Mouse (Mus musculus) embryonic stem cell, embryonic (primary cell): Measurements from ENCODE around the gene Car6.

Experiments used
- CTCF ChIA-PET, 4 experiments: fragments of 300-600 bp in 2 of 4; fragments of 350-600 bp in 2 of 4; sonication (Branson Sonifier 250); formaldehyde crosslinking; loops; one replicate each; lab custom pipeline; 2022; ENCODE audit warnings: inconsistent platforms in 2 of 4; lab: Charles Lee
- POLR2A ChIA-PET, 4 experiments: fragments of 300-600 bp in 2 of 4; fragments of 350-600 bp in 2 of 4; sonication (Branson Sonifier 250); formaldehyde crosslinking; loops; one replicate each; lab custom pipeline; 2022; ENCODE audit warnings: antibody characterized with exemption in 4 of 4, inconsistent platforms in 1 of 4; lab: Charles Lee

Car6 gene

DNA sequence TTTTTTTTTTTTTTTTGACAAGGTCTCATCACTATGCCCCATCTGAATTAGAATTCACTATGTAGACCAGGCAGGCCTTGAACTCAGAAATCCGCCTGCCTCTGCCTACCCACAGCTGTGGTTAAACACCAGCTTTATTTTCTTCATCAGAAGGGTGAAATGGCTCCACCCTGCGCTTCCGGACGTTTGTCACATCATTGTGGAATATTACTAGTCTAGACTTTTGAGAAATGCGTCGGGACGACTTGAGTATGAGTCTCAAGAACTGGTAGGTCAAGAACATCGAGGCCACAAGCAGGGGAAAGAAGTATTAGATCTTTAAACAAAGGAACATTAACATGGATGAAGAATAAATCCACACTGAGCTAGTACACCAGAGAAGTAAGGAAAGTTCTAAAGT is 34.9 kb upstream of the Car6 start:
- POLR2A ChIA-PET = interaction anchor here (0.6 to 21.9 kb wide), 35 partner anchors 8 to 575 kb away, joined by 3 to 581 read pairs (median 4); partner anchors contain the start of genes Rere (in 2 of the 4) and Gpr157 (in 1 of the 4)
- CTCF ChIA-PET = interaction anchor here (0.5 to 2.8 kb wide), 10 partner anchors 12 to 443 kb away, joined by 3 to 14 read pairs (median 4); no protein-coding TSS in a partner anchor

DNA sequence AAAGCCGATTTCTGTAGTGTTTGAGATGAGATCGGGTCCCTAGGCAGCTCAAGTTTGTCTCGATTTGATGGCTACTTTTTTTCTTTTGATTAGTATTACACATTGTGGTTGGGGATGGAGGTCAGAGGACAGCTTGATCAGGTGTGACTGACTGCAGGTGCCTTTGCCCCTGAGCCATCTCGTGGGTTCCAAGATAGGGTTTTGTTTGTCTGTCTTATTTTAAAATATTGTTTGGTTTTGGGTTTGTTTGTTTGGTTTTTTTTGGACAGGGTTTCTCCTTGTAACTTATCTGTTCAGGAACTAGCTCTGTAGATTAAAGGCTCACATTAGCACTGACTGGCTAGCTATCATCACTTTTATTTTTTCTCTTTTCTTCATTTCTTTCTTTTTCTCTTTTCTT is 34.5 kb upstream of the Car6 start:
- ChIA-PET CTCF (interaction anchor here (0.5 to 2.8 kb wide), 13 partner anchors 9 to 442 kb away, joined by 3 to 14 read pairs (median 4); no protein-coding TSS in a partner anchor), POLR2A (interaction anchor here (0.6 to 21.9 kb wide), 32 partner anchors 9 to 575 kb away, joined by 3 to 581 read pairs (median 5); partner anchors contain the start of gene Rere (in 1 of the 4))

DNA sequence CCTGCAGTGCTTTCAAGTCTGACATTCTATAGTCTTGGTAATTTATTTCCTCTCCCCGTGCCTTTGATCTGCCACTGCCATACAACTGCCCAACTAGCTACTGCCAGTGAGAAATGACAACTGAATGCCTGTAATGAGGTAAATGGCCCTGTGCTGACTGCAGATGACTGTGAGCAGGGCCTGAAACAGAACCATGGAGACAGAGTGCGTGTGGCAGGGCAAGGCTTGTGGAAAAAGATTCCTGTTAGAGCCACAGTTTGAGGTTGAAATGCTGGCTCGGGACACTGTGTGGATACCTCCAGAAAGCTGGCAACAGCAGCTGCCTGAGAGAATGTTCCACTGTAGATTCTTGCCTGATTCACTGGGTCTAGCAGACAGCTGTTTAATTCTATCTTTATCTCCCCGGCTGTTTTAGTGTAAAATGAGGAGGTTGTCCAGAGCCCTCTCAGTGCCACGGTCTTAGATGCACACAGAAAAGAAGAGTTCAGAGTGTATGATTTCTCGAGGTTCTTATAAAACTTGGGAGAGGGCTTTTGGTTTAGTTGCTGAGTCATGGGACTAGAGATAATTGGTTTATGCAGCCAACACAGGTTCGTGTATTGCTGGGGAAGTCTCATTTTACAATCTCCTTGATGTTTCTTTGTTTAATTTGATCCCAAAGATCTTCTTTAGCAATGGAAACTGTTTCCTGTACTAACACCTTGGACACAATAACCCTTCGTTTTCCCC is 33.6 kb upstream of the Car6 start:
- POLR2A ChIA-PET = interaction anchor here in 3 of 4 experiments (0.6 to 21.9 kb wide), 19 partner anchors 8 to 436 kb away, joined by 3 to 581 read pairs (median 9); partner anchors contain the start of gene Rere (in 1 of the 3)
- CTCF ChIA-PET = interaction anchor here in 3 of 4 experiments (0.6 to 2.3 kb wide), 9 partner anchors 10 to 130 kb away, joined by 3 to 9 read pairs (median 3); no protein-coding TSS in a partner anchor

DNA sequence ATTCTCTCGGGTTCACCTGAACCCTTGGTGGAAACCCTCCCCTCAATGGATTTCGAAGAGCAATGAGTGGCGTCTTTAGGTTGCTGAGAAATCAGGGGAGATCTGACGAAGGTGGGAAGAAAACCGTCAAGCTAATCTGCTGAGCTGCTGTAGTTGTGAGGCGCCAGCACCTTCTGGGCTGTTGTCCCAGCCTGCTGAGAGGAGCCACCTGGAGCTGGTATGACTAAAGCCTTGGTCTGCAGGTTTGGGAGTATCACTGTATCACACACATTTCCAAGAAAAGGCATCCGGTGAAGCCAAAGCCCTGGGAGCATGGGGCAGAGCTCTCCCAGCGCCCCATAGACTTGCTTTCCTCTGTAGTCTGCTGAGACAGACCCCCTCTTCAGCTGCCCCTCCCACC is 30.7 kb upstream of the Car6 start:
- ChIA-PET CTCF (interaction anchor here in 3 of 4 experiments (0.7 to 2.7 kb wide), 12 partner anchors 8 to 425 kb away, joined by 3 to 27 read pairs (median 10); no protein-coding TSS in a partner anchor), POLR2A (interaction anchor here in 3 of 4 experiments (0.9 to 21.9 kb wide), 22 partner anchors 7 to 74 kb away, joined by 3 to 581 read pairs (median 7); partner anchors contain the start of gene Rere (in 1 of the 3))

DNA sequence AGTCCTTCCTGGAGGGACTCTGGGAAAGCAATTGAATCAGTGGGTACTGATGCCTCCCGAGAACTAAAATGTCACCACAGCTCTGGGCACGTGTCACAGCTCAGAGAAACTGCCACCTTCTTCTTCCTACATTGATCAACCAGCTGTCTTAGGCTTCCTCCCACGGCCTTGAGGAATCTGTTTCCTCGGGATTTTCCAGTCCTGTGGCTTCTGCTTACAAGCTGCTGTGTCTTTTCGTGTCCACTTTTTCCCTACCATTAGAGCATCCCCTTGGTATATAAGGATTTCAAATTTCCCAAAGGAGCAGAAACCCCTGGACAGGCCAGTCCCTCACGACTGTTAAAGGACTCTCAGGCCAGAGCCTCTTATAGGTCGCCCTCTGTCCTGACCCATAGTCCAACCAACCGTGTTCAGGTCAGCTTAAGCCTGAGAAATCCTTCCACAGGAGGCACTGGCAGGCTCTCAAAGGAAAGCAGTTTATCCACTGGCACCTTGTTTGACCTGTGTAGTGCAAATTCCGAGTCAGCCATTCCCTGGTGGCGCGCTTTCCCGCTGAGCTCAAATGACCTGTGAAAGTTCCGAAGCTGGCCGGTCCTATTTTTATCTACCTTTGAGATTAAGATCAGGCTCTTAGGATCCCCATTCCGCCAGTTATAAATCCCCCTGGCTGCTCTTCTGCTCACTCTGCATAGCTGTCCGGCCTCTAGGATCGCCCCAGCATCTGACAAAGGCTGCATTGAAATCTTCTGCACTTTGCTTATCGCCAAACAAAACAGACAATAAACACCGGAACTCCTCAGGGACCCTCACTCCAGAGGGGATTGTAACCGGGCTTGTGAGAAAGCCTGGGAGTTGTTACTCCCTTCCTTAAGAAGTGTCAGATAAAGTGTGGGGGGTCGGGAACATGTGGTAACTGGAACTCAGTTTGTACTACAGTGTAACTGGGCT is 29.6 kb upstream of the Car6 start:
- CTCF ChIA-PET = interaction anchor here (0.7 to 2.7 kb wide), 16 partner anchors 8 to 424 kb away, joined by 3 to 27 read pairs (median 4); no protein-coding TSS in a partner anchor
- POLR2A ChIA-PET = interaction anchor here (0.6 to 21.9 kb wide), 31 partner anchors 9 to 543 kb away, joined by 3 to 581 read pairs (median 4); no protein-coding TSS in a partner anchor

DNA sequence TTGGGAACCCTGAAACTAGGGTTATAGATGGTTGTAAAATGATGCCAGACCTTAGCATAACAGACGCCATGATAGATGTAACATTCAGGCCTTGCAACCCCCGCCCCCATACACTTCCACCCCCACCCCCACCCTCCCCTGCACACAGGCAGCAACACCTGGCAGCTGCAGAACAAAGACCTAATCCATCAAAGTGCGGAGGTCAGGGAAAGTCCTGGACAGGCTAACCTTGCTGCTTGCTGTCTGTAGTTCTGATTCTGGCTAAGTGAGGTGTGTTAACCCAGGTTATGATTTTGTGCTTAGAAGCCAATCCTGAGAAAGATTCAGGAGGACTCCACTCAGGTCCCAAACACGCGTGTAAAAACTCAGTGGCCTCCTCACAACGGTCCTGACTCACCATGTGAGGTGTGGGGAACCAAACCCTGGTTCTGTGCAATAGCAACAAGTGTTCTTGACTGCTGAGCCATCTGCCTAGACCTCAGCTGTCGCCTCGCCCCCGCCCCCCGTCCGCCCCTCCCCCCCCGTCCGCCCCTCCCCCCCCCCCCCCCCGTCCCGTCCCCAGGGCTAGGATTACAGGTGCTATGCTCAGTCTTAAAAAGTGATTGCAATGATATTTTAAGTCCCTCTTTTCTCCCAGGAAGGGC is 28.7 kb upstream of the Car6 start:
- ChIA-PET CTCF (interaction anchor here (0.7 to 2.7 kb wide), 10 partner anchors 9 to 56 kb away, joined by 3 to 27 read pairs (median 10); no protein-coding TSS in a partner anchor), POLR2A (interaction anchor here (0.6 to 21.9 kb wide), 23 partner anchors 9 to 543 kb away, joined by 3 to 581 read pairs (median 4); no protein-coding TSS in a partner anchor)

DNA sequence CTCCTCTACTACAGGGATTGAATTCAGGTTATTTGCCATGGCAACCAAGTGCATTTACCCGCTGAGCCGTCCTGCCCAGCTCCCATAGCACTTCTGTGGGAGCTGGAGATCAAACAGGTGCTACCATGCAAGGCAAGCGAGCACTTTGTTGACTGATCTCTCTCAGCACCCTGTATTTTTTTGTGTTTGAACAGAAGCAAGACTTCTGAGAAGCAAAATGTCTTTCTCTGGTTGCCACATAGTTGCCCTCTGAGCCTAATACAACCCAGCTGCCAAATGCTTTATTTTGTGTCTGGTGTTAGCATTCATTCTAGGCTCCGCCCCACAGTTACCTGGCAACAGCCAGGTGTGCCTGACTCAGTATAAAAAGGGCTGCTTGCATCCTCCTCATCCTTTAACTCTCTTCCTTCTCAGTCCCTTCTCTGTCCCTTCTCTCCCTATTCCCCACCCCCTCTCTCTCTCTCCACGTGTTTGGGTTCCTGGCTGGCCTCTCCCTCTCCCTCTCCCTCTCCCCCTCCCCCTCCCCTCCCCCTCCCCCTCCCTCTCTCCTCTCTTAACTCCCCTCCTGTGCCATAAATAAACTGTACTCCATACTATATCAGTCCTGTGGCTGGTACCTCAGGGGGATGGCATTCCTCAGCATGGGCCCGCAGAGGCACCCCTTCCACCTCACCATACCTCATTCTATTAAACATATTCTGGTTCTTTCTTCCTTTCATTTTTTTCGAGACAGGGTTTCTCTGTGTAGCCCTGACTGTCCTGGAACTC is 27.6 kb upstream of the Car6 start:
- POLR2A ChIA-PET = interaction anchor here in 2 of 4 experiments (1.0 to 4.6 kb wide), 7 partner anchors 8 to 19 kb away, joined by 3 to 61 read pairs (median 6); partner anchors contain the start of gene Eno1 (in 2 of the 2)
- CTCF ChIA-PET = interaction anchor here in 1 of 4 experiments (0.8 kb wide), 1 partner anchor 11 kb away, joined by 3 read pairs; no protein-coding TSS in a partner anchor

DNA sequence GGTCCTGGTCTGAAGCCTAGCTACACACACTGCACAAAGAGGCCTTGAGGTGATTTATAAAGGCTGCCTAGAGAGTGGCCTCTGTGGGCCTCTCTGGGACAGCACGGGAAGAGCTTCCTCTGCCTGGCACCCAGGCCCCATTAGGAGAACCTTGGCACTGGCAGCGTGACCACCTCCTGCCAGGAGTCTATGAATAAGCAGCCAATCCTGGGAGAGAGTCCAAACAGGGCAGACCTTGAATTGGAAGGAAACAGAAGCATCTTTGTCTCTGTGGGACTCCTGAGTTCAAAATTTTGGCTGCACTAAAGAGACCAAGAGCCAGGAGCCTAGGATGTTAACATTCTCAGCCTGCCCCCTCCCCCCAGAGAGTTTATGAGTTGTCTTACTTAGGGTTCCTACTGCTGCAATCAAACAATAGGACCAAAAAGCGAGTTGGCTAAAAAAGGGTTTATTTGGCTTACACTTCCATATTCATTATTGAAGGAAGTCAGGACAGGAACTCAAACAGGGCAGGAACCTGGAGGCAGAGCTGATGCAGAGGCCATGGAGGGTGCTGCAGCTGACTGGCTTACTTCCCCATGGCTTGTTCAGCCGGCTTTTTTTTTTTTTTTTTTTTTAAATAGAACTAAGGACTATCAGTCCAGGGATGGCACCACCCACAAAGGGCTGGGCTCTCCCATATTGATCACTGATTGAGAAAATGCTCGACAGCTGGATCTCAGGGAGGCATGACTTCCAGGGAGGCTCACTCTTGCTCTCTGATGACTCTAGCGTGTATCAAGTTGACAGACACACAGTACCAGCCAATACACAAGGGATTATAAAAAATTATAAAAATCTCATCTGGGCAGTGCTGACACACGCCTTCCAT is 25.9 kb upstream of the Car6 start:
- ChIA-PET CTCF (interaction anchor here (0.5 to 1.4 kb wide), 9 partner anchors 11 to 154 kb away, joined by 3 to 10 read pairs (median 4); no protein-coding TSS in a partner anchor), POLR2A (interaction anchor here (0.6 to 4.6 kb wide), 14 partner anchors 8 to 366 kb away, joined by 3 to 61 read pairs (median 4); partner anchors contain the start of genes Eno1 (in 1 of the 4) and Rere (in 1 of the 4))

DNA sequence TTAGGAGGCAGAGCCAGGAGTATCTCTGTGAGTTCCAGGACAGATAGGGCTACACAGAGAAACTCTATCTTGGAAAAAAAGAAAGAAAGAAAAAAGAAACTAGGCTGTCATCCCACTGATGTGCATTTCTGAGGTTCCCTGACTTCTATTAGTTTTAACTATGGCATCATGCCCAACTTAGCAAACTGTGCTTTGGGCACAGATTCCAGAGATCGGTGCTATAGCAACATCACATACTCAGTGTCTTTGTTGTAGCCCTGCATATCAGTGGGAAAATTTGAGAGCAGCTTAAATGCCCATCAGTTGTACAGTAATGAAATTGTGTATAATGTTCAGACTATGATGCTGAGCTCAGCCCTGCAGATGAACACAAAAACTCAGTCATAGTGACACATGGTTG is 24.6 kb upstream of the Car6 start:
- ChIA-PET POLR2A (interaction anchor here in 2 of 4 experiments (0.7 to 4.6 kb wide), 5 partner anchors 9 to 20 kb away, joined by 3 to 61 read pairs (median 4); partner anchors contain the start of gene Eno1 (in 2 of the 2)), CTCF (interaction anchor here in 3 of 4 experiments (0.7 to 1.5 kb wide), 5 partner anchors 13 to 33 kb away, joined by 3 to 4 read pairs (median 3); no protein-coding TSS in a partner anchor)

DNA sequence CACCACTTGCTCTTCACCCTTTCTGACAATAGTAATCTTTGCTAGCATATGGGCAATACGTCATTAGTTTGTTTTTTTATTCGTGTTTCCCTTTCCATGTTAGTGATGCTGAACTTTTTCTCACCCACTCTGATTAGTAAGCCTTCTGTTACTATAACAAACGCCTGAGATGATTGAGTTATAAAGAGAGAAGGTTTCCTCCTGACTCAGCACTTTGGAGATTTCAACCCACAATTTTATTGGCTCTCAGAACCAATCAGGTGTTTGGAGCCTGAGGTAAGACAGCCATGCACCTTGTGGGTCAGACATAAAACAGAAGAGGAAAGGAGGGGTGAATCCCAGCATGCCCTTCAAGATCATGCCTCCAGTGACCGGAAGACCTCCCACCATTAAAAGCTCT is 22.7 kb upstream of the Car6 start:
- CTCF ChIA-PET = no interaction called here
- POLR2A ChIA-PET = interaction anchor here in 3 of 4 experiments (0.6 to 6.3 kb wide), 5 partner anchors 11 to 22 kb away, joined by 3 to 113 read pairs (median 6); partner anchors contain the start of gene Eno1 (in 1 of the 3)

DNA sequence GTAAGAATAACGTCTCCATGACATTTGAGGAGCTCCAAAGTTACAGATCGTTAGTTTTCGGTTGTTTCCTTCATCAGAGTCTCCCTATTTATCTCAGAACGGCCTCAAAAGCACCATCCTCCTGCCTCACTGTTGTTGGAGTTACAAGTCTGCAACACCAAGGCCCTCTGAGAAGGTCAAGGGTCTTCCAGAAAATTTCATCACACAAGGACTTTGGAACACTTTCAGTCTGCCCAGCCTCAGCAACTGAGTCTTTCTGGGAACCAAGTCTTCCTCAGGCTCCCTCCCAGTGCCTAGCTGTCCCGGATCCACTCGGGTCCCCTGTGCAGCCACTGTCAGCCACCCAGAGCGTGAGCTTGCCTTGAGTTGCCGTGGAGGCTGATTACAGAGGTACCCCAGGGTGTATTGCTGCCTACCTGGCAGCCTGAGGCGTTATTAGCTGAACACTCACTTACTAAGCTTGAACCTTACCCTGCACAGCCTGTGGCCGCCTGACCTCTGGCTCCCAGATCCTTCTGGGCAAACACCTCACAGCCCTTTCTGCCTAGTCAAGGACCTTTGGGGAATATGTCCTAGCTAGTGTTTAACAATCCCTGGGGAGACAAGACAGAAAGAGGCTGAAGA is 20.0 kb upstream of the Car6 start:
- POLR2A ChIA-PET = interaction anchor here (0.6 to 6.3 kb wide), 31 partner anchors 8 to 170 kb away, joined by 3 to 113 read pairs (median 4); partner anchors contain the start of gene Eno1 (in 2 of the 4)
- CTCF ChIA-PET = interaction anchor here (0.7 to 3.9 kb wide), 25 partner anchors 9 to 757 kb away, joined by 3 to 31 read pairs (median 4); no protein-coding TSS in a partner anchor

DNA sequence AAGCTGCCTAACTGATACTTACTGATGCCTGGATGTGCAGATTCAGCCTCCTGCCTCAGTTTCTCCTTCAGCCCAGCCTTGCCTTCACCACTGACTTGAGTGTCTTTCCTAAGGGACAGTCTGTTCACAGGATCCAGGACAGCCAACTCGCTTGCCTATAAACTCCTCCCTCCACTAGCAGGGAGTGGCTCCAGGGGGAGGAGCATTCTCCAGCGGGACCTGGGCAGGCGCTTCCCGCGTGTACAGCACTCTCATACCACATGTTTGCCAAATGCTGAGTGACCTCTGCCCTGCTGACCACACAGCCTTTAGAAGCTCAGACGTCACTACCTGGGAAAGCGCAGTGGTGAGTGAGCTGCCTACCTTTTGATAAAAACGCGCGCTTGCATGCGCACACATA is 19.5 kb upstream of the Car6 start:
- ChIA-PET POLR2A (interaction anchor here (0.6 to 6.3 kb wide), 27 partner anchors 8 to 170 kb away, joined by 3 to 113 read pairs (median 4); partner anchors contain the start of gene Eno1 (in 2 of the 4)), CTCF (interaction anchor here (0.6 to 3.9 kb wide), 22 partner anchors 8 to 84 kb away, joined by 3 to 31 read pairs (median 4); no protein-coding TSS in a partner anchor)

DNA sequence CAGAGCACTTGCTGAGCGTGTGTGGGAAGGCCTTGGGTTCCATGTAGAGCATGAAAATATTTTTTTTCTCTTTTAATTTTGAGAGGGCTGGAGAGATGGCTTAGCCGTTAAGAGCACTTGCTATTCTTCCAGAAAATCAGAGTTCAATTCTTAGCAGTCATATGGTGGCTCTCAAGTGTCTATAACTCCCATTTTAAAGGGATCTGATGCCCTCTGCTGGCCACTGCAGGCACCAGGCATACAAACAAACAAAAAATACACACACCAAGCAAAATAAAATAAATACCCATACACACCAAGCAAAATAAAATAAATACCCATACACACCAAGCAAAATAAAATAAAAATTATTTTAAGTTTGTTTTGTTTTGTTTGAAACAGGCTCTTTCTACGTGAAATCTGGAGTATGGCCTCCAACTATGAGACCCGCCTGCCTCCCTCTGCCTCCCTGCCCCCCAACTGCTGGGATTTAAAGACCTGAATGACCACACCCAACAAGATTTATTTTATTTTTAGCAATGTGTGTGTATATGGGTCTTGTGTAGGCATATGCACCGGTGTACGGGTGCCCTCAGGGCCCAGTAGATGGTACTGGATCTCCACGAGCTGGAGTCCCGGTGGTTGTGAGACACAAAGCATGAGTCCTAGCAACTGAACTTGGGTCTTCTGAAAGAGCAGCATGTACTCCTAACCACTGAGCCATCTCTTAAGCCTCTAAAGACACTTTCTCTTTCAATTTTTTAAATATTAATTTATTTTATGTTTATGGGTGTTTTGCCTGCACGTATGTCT is 18.6 kb upstream of the Car6 start:
- ChIA-PET CTCF (interaction anchor here (0.6 to 3.9 kb wide), 22 partner anchors 7 to 83 kb away, joined by 3 to 31 read pairs (median 4); partner anchors contain the start of gene Car6 (in 1 of the 4)), POLR2A (interaction anchor here in 2 of 4 experiments (1.1 to 6.3 kb wide), 14 partner anchors 11 to 169 kb away, joined by 3 to 113 read pairs (median 8); partner anchors contain the start of gene Eno1 (in 2 of the 2))
